ENCODE assay signal across 8 mouse cellular contexts in genomic region chr7:40898711-40899375, GRCm38 (mm10). TPM values are rescaled to one million over a fixed set of nuclear protein-coding genes. Genes with fewer than 3 reads are reported as not detected.
A peak's percentile ranks its signal among the peaks of the same experiment; 100 is the strongest.
DNase-seq lines count a peak whose midpoint lies in the region; ATAC-seq lines count a peak whose summit lies in the region.

No protein-coding gene starts in this region.

- H3K9me3 ChIP-seq in hindbrain, embryonic 15.5 days = no peaks in the 10 kb centered on the region
- H3K9me3 ChIP-seq in limb, embryonic 13.5 days = no peaks in the 10 kb centered on the region

- H3K9ac ChIP-seq in hindbrain, embryonic 15.5 days = peak overlapping the region; percentile 73
- peak overlapping the region; percentile 76 for H3K9ac ChIP-seq in limb, embryonic 13.5 days

- peak overlapping the region; percentile 73 for H3K27ac ChIP-seq in hindbrain, embryonic 15.5 days (replicated peaks)
- no peak overlapping the region for H3K27ac ChIP-seq in limb, embryonic 13.5 days

- peak overlapping the region; percentile 77 for H3K4me3 ChIP-seq in hindbrain, embryonic 15.5 days
- peak overlapping the region; percentile 60 for H3K4me3 ChIP-seq in limb, embryonic 13.5 days

- H3K4me2 ChIP-seq in hindbrain, embryonic 15.5 days = peak overlapping the region; percentile 95
- peak overlapping the region; percentile 93 for H3K4me2 ChIP-seq in limb, embryonic 13.5 days (replicated peaks)

- under 1% methylated on average over 56 of the region's 70 CpGs for WGBS in hindbrain, embryonic 15.5 days
- under 1% methylated on average over 48 of the region's 70 CpGs for WGBS in limb, embryonic 13.5 days

- ATAC-seq in hindbrain, embryonic 15.5 days (ENCODE audit: low FRiP score, low read depth) = peak; percentile 20
- ATAC-seq in limb, embryonic 13.5 days (ENCODE audit: low FRiP score, low read depth) = peak; percentile 28; the same call in 1 of the 2 replicates

- H3K4me1 ChIP-seq in hindbrain, embryonic 15.5 days (replicated peaks) = peaks cover 52% of the 10 kb centered on the region
- peaks cover 19% of the 10 kb centered on the region for H3K4me1 ChIP-seq in limb, embryonic 13.5 days

- H3K27me3 ChIP-seq in hindbrain, embryonic 15.5 days = peaks cover 4% of the 10 kb centered on the region; the same call in 1 of the 2 replicates
- H3K27me3 ChIP-seq in limb, embryonic 13.5 days = peaks cover 98% of the 10 kb centered on the region

- DNase-seq in adrenal gland, adult 2 months = peak; percentile 7
- DNase-seq in adrenal gland, postnatal 25 days = no peak
- peak; percentile 13 for DNase-seq in ovary, postnatal 14 days (ENCODE audit: low spot score)
- DNase-seq in ovary, adult 18-20 months (ENCODE audit: low spot score) = no peak
- peak; percentile 56 for DNase-seq in retina, embryonic 14.5 days (ENCODE audit: low spot score)
- no peak for DNase-seq in thymus, postnatal 36 days

- no peaks in the 10 kb centered on the region for H3K36me3 ChIP-seq in hindbrain, embryonic 15.5 days
- H3K36me3 ChIP-seq in limb, embryonic 13.5 days = no peaks in the 10 kb centered on the region

RNA-seq across cellular contexts. Expression of gene Vstm2b, which starts 0.7 kb away (rescaled TPM):
- total RNA-seq in adrenal gland, adult 2 months (2021) = 1 to 10 TPM in 1 of 2 experiments, under 1 TPM in 1; 0.35 to 1.9 TPM
- 1.7 and 2.6 TPM in 2 replicates for polyA plus RNA-seq in adrenal gland, adult 2 months (2012; rRNA removed)
- total RNA-seq in adrenal gland, postnatal 25 days (2021) = 0.36 TPM in 1 of 2 replicates, not detected in the other
- 32.6 and 34.3 TPM in 2 replicates for polyA plus RNA-seq in hindbrain, embryonic 15.5 days (2015; fragmentation: Nextera tagmentation; extraction: Ambion mirVana)
- 7.6 and 8.2 TPM in 2 replicates for polyA plus RNA-seq in limb, embryonic 13.5 days (2015; fragmentation: Nextera tagmentation; extraction: Ambion mirVana)

Comparison
In these comparisons a context has a peak if more than half of its experiments do, and no peak if none do; other contexts are left out.
1. DNase-seq: peak in adrenal gland, adult 2 months (single experiment), ovary, postnatal 14 days (single experiment) and retina, embryonic 14.5 days (single experiment); none in adrenal gland, postnatal 25 days (single experiment), ovary, adult 18-20 months (single experiment) and thymus, postnatal 36 days (0 of 2).